ENCODE assay signal across 8 mouse cellular contexts in genomic region chr2:84887411-84888271, GRCm38 (mm10). TPM values are rescaled to one million over a fixed set of nuclear protein-coding genes. Genes with fewer than 3 reads are reported as not detected.
DNase-seq lines count a peak whose midpoint lies in the region; ATAC-seq lines count a peak whose summit lies in the region.

No protein-coding gene starts in this region.

- peak overlapping the region; percentile 47; the same call in 1 of the 2 replicates for H3K9ac ChIP-seq in stomach, embryonic 16.5 days (ENCODE audit: low read length)

- no peaks in the 10 kb centered on the region for H3K9me3 ChIP-seq in megakaryocyte, embryonic 14.5 days
- no peaks in the 10 kb centered on the region for H3K9me3 ChIP-seq in stomach, embryonic 16.5 days (replicated peaks; ENCODE audit: control insufficient read depth, low read length)

- H3K36me3 ChIP-seq in megakaryocyte, embryonic 14.5 days (replicated peaks; ENCODE audit: low read length), result no peaks in the 10 kb centered on the region
- H3K36me3 ChIP-seq in stomach, embryonic 16.5 days (ENCODE audit: control insufficient read depth, insufficient read depth, low read length), result no peaks in the 10 kb centered on the region

- intact Hi-C loops in heart, postnatal 36 days (cut with DNase I), result loop anchor here (2.0 kb wide), 1 partner anchor 69 kb away; no protein-coding TSS in a partner anchor

- H3K4me2 ChIP-seq in stomach, embryonic 16.5 days (ENCODE audit: low read depth, low read length), result peak overlapping the region; percentile 78

- no peak overlapping the region for H3K27ac ChIP-seq in stomach, embryonic 16.5 days (ENCODE audit: low read length)

- H3K4me3 ChIP-seq in megakaryocyte, embryonic 14.5 days (replicated peaks), result peak overlapping the region; percentile 89
- H3K4me3 ChIP-seq in stomach, embryonic 16.5 days (replicated peaks; ENCODE audit: low read length), result peak overlapping the region; percentile 58

- peak; percentile 48 for DNase-seq in thymus, postnatal 14 days
- no peak for DNase-seq in thymus, postnatal 36 days
- peak; percentile 45 for DNase-seq in embryo, embryonic 9.5 days (ENCODE audit: extremely low spot score)
- peak; percentile 35 to 49 for DNase-seq in heart, postnatal 36 days
- DNase-seq in kidney, postnatal 4 days, result peak; percentile 30 to 55
- DNase-seq in ovary, postnatal 36 days (ENCODE audit: low spot score), result no peak

- peaks cover 51% of the 10 kb centered on the region for H3K4me1 ChIP-seq in megakaryocyte, embryonic 14.5 days
- H3K4me1 ChIP-seq in stomach, embryonic 16.5 days (ENCODE audit: control insufficient read depth, insufficient read depth, low read length), result peaks cover 34% of the 10 kb centered on the region

- under 1% methylated on average over 58 of the region's 58 CpGs for WGBS in stomach, embryonic 16.5 days

- no peak for ATAC-seq in stomach, embryonic 16.5 days (ENCODE audit: insufficient read depth, low FRiP score)

- H3K27me3 ChIP-seq in megakaryocyte, embryonic 14.5 days (replicated peaks), result peaks cover 94% of the 10 kb centered on the region
- H3K27me3 ChIP-seq in stomach, embryonic 16.5 days (ENCODE audit: control insufficient read depth, insufficient read depth, low read length), result peaks cover 63% of the 10 kb centered on the region

RNA-seq across cellular contexts. Expression of gene Rtn4rl2, which starts 1.1 kb away (rescaled TPM):
- total RNA-seq in heart, postnatal 36 days (2021), result 1 to 10 TPM; 2.6 to 3.2 TPM
- 2.7 and 8.4 TPM in 2 replicates for polyA plus RNA-seq in megakaryocyte, embryonic 14.5 days (2012; ENCODE audit: insufficient read depth, low replicate concordance)
- 0.37 TPM in 1 of 2 replicates, not detected in the other for polyA plus RNA-seq in stomach, embryonic 16.5 days (2015; fragmentation: Nextera tagmentation; extraction: Ambion mirVana)

RNA-seq across cellular contexts. Expression of gene Slc43a3, which starts 48.7 kb away (rescaled TPM):
- total RNA-seq in heart, postnatal 36 days (2021), result 100 to 1,000 TPM in 1 of 2 experiments, 10 to 100 TPM in 1; 58.7 to 102 TPM
- polyA plus RNA-seq in megakaryocyte, embryonic 14.5 days (2012; ENCODE audit: insufficient read depth, low replicate concordance), result 4.4 and 9.1 TPM in 2 replicates
- polyA plus RNA-seq in stomach, embryonic 16.5 days (2015; fragmentation: Nextera tagmentation; extraction: Ambion mirVana), result 37.3 and 41.9 TPM in 2 replicates

RNA-seq across cellular contexts. Expression of gene Slc43a1, which starts 49.0 kb away (rescaled TPM):
- 1 to 10 TPM; 2.1 to 2.5 TPM for total RNA-seq in heart, postnatal 36 days (2021)
- polyA plus RNA-seq in megakaryocyte, embryonic 14.5 days (2012; ENCODE audit: insufficient read depth, low replicate concordance), result 1.8 and 5.0 TPM in 2 replicates
- 20.8 TPM in 2 replicates for polyA plus RNA-seq in stomach, embryonic 16.5 days (2015; fragmentation: Nextera tagmentation; extraction: Ambion mirVana)

Comparison
In these comparisons a context has a peak if more than half of its experiments do, and no peak if none do; other contexts are left out.
1. DNase-seq: peak in thymus, postnatal 14 days (single experiment), embryo, embryonic 9.5 days (single experiment), heart, postnatal 36 days (2 of 2) and kidney, postnatal 4 days (2 of 2); none in thymus, postnatal 36 days (0 of 2) and ovary, postnatal 36 days (single experiment).